Mouse (Mus musculus) spleen, adult 2 months (tissue): ENCODE measurements around the gene Atf7ip.

Experiments used
- CTCF ChIP-seq: fragments of 200-500 bp; IDR thresholded peaks from 2 replicates; pipeline ENCODE4 v1.5.1; 2011; ENCODE audit warnings: mild to moderate bottlenecking, inconsistent platforms; ENCODE audit not compliant: insufficient read depth, insufficient read length, insufficient replicate concordance; ENCODE audit errors: extremely low read depth
- POLR2A ChIP-seq: fragments of 200-500 bp; IDR thresholded peaks from 2 replicates; pipeline ENCODE4 v1.6.1; 2011; ENCODE audit warnings: low read depth, low read length, inconsistent platforms

GRCm38 (mm10) chr6:136470321-136471230 is 35.4 kb upstream of the Atf7ip start:
- no peak for TF ChIP-seq POLR2A
- no peak for TF ChIP-seq CTCF
